Mouse (Mus musculus): ENCODE data around the gene Camkmt.

DNA sequence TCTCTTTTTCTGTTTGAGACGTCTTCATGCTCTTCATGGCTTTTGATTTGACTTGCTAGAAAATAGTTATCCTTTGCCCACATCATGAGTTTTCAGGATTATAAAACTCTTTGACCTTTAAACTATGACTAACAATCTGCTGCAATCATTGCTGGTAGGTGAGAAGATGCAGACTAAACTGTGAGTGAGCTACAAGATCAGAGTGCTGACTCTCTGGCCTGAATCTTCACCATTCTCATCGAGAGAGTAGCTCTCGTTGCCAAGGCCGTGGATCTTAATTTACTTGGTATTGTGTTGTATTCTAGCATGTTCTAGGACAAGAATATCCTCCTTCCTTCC, 72.9 kb downstream of the Camkmt start:
- no peak for TF ChIP-seq CTCF (IDR thresholded peaks at IDR 0.05; ENCODE audit: borderline replicate concordance, insufficient read depth, low read length)
- TF ChIP-seq POLR2A (IDR thresholded peaks at IDR 0.05; ENCODE audit: low read depth, low read length), result no peak

Data from embryonic fibroblast, embryonic 13.5 days (primary cell).